Mouse (Mus musculus) heart, adult 2 months (tissue): Measurements from ENCODE around the gene Pus7.

Experiments
- CTCF ChIP-seq: fragments of 200-600 bp; IDR thresholded peaks from 2 replicates; pipeline ENCODE4 v1.8.1; 2022; ENCODE audit warnings: antibody characterized with exemption, mild to moderate bottlenecking, moderate library complexity
- POLR2A ChIP-seq: fragments of 200-500 bp; IDR thresholded peaks from 2 replicates; pipeline ENCODE4 v1.6.1; 2011; ENCODE audit warnings: mild to moderate bottlenecking, low read depth, low read length, control low read depth; ENCODE audit not compliant: insufficient read depth

- TF ChIP-seq POLR2A (no peak), CTCF (no peak)
Observed at GRCm38 (mm10) chr5:23764557-23764956, 19.0 kb downstream of the Pus7 start.
